26 mouse cellular contexts compared by ENCODE assay signal in the genomic region with DNA sequence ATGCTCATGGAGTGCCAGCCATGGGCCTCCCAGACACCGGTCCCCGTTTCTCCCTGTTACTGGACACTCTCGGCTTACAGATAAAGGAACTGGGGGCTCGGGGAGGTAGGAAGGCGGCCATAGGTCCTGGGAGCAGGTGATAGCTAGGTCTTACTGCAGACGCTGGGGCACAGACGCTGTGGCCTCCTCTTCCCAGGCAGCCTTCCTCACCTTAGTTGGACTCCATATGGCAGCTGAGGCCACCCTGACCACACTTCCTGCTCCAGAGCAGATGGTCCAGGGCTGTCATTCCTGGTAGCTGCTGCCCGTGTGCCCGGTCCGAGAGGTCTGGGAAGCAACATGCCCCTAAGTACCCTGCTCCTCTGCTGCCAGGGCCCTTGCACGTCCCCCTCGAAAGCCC. TPM values are rescaled to one million over a fixed set of nuclear protein-coding genes. Genes with fewer than 3 reads are reported as not detected.
A peak's percentile ranks its signal among the peaks of the same experiment; 100 is the strongest.
DNase-seq lines count a peak whose midpoint lies in the region; ATAC-seq lines count a peak whose summit lies in the region.
"Had no signal": no experiment of that assay in that cellular context is flagged by ENCODE, and none has a peak within 500 bp of the region (broad histone marks: within the 10 kb centered on the region; RNA-seq: fewer than 3 reads in every experiment).

No protein-coding gene starts in this region.

- no peaks in the 10 kb centered on the region for H3K9me3 ChIP-seq in hindbrain, embryonic 10.5 days
- no peaks in the 10 kb centered on the region for H3K9me3 ChIP-seq in hindbrain, embryonic 16.5 days (ENCODE audit: control insufficient read depth, low read length)
- H3K9me3 ChIP-seq: embryonic facial prominence, embryonic 12.5 days; heart, embryonic 13.5 days; limb, embryonic 15.5 days; megakaryocyte, embryonic 14.5 days had no signal

- intact Hi-C loops in gastrocnemius, postnatal 36 days (cut with DNase I), result no loop called here

- ATAC-seq in cerebellum, adult (ENCODE audit: insufficient number of reproducible peaks, low FRiP score, low TSS enrichment), result peak; percentile 67
- no peak for ATAC-seq in hindbrain, embryonic 16.5 days
- ATAC-seq: activated CD4-positive, CD25-positive, alpha-beta regulatory T cell, adult 4 months; forebrain, embryonic 16.5 days; hindbrain, postnatal 0 days; intestine, postnatal 0 days had no signal

- H3K27ac ChIP-seq in hindbrain, embryonic 10.5 days, result peak overlapping the region; percentile 47
- H3K27ac ChIP-seq in hindbrain, embryonic 16.5 days (ENCODE audit: low read depth, low read length), result no peak overlapping the region
- H3K27ac ChIP-seq: embryonic facial prominence, embryonic 12.5 days; hindbrain, postnatal 0 days; limb, embryonic 15.5 days; liver, embryonic 14.5 days had no signal

- no peak overlapping the region for H3K4me3 ChIP-seq in hindbrain, embryonic 10.5 days
- H3K4me3 ChIP-seq in hindbrain, embryonic 16.5 days (ENCODE audit: low read length), result no peak overlapping the region
- H3K4me3 ChIP-seq: embryonic facial prominence, embryonic 12.5 days; heart, embryonic 13.5 days; limb, embryonic 15.5 days had no signal

- no peaks in the 10 kb centered on the region for H3K36me3 ChIP-seq in hindbrain, embryonic 10.5 days
- H3K36me3 ChIP-seq in hindbrain, embryonic 16.5 days (ENCODE audit: control insufficient read depth, insufficient read depth, low read length), result no peaks in the 10 kb centered on the region
- H3K36me3 ChIP-seq: embryonic facial prominence, embryonic 12.5 days; heart, embryonic 13.5 days; limb, embryonic 15.5 days had no signal

- H3K9ac ChIP-seq in hindbrain, embryonic 16.5 days (ENCODE audit: low read depth, low read length), result no peak overlapping the region
- H3K9ac ChIP-seq: embryonic facial prominence, embryonic 12.5 days; limb, embryonic 15.5 days; liver, embryonic 14.5 days; lung, embryonic 14.5 days had no signal

- DNase-seq in cerebellum, postnatal 4 days (ENCODE audit: low spot score in 2 of 2), result no peak
- DNase-seq in hindbrain, embryonic 10.5 days (ENCODE audit: low spot score), result no peak
- peak; percentile 82 to 88 for DNase-seq in cerebellum, adult 18-20 months
- peak; percentile 76 to 79 for DNase-seq in cerebellum, postnatal 36 days
- no peak for DNase-seq in gastrocnemius, postnatal 36 days
- DNase-seq: adrenal gland, adult 8-10 months; gastrocnemius, postnatal 10 days; heart, adult 11 months; heart, postnatal 14 days; left cerebral cortex, postnatal 4 days; lung, embryonic 14.5 days; lung, postnatal 36 days; thymus, adult 18-20 months; thymus, postnatal 36 days had no signal

- no peak overlapping the region for H3K4me2 ChIP-seq in hindbrain, embryonic 16.5 days (ENCODE audit: low read length)
- H3K4me2 ChIP-seq: embryonic facial prominence, embryonic 12.5 days; heart, embryonic 13.5 days; limb, embryonic 15.5 days; lung, embryonic 14.5 days had no signal

- 86% methylated on average over 12 of the region's 12 CpGs for WGBS in hindbrain, embryonic 10.5 days
- 77% methylated on average over 12 of the region's 12 CpGs for WGBS in hindbrain, embryonic 16.5 days

- peaks cover 94% of the 10 kb centered on the region for H3K4me1 ChIP-seq in hindbrain, embryonic 10.5 days (replicated peaks)
- H3K4me1 ChIP-seq in hindbrain, embryonic 16.5 days (ENCODE audit: control insufficient read depth, insufficient read depth, low read depth, low read length), result peaks cover 30% of the 10 kb centered on the region

- no peaks in the 10 kb centered on the region for H3K27me3 ChIP-seq in hindbrain, embryonic 10.5 days (ENCODE audit: insufficient read depth, poor library complexity, severe bottlenecking)
- no peaks in the 10 kb centered on the region for H3K27me3 ChIP-seq in hindbrain, embryonic 16.5 days (replicated peaks; ENCODE audit: control insufficient read depth, insufficient read depth, low read length)
- H3K27me3 ChIP-seq: embryonic facial prominence, embryonic 12.5 days; heart, embryonic 13.5 days; limb, embryonic 15.5 days had no signal

RNA-seq across cellular contexts. Expression of gene Ccnk, which starts 47.6 kb away (rescaled TPM):
- 2.9 and 3.3 TPM in 2 replicates for polyA plus RNA-seq in hindbrain, embryonic 10.5 days (2016; fragmentation: Nextera tagmentation; extraction: Ambion mirVana)
- 2.2 and 2.6 TPM in 2 replicates for polyA plus RNA-seq in hindbrain, embryonic 16.5 days (2015; fragmentation: Nextera tagmentation; extraction: Ambion mirVana)
- total RNA-seq in gastrocnemius, postnatal 36 days (2021), result 10 to 100 TPM; 88.0 to 91.8 TPM

RNA-seq across cellular contexts. Expression of gene Setd3, which starts 47.8 kb away (rescaled TPM):
- 76.9 and 82.1 TPM in 2 replicates for polyA plus RNA-seq in hindbrain, embryonic 10.5 days (2016; fragmentation: Nextera tagmentation; extraction: Ambion mirVana)
- polyA plus RNA-seq in hindbrain, embryonic 16.5 days (2015; fragmentation: Nextera tagmentation; extraction: Ambion mirVana), result 93.6 and 97.6 TPM in 2 replicates
- total RNA-seq in gastrocnemius, postnatal 36 days (2021), result 10 to 100 TPM; 84.0 to 90.2 TPM

RNA-seq across cellular contexts. Expression of gene Ccdc85c, which starts 48.3 kb away (rescaled TPM):
- polyA plus RNA-seq in hindbrain, embryonic 10.5 days (2016; fragmentation: Nextera tagmentation; extraction: Ambion mirVana), result 14.3 and 16.0 TPM in 2 replicates
- 7.5 and 10.2 TPM in 2 replicates for polyA plus RNA-seq in hindbrain, embryonic 16.5 days (2015; fragmentation: Nextera tagmentation; extraction: Ambion mirVana)
- total RNA-seq in gastrocnemius, postnatal 36 days (2021), result 10 to 100 TPM; 24.0 to 26.5 TPM
- total RNA-seq: monocyte, adult 5-6 weeks had no signal

Comparison
In these comparisons a context has a peak if more than half of its experiments do, and no peak if none do; other contexts are left out.
1. DNase-seq: peak in cerebellum, adult 18-20 months (2 of 2) and cerebellum, postnatal 36 days (2 of 2); none in cerebellum, postnatal 4 days (0 of 2), hindbrain, embryonic 10.5 days (single experiment) and gastrocnemius, postnatal 36 days (0 of 2).